Mouse (Mus musculus): ENCODE measurements around the gene Fcer1g.
"Not testable (repeated sequence)": the region's sequence is repeated elsewhere in the genome, so short reads cannot be mapped to it uniquely, and the experiment has no call there.

Gene Fcer1g

GRCm38 (mm10) chr1:171241952-171242351 lies 7.8 kb upstream of the Fcer1g start:
- not testable (repeated sequence) for DNase-seq (ENCODE audit: low read depth, low spot score)

GRCm38 (mm10) chr1:171240911-171241310 lies 6.7 kb upstream of the Fcer1g start:
- no peak for DNase-seq (ENCODE audit: low read depth, low spot score)

DNA sequence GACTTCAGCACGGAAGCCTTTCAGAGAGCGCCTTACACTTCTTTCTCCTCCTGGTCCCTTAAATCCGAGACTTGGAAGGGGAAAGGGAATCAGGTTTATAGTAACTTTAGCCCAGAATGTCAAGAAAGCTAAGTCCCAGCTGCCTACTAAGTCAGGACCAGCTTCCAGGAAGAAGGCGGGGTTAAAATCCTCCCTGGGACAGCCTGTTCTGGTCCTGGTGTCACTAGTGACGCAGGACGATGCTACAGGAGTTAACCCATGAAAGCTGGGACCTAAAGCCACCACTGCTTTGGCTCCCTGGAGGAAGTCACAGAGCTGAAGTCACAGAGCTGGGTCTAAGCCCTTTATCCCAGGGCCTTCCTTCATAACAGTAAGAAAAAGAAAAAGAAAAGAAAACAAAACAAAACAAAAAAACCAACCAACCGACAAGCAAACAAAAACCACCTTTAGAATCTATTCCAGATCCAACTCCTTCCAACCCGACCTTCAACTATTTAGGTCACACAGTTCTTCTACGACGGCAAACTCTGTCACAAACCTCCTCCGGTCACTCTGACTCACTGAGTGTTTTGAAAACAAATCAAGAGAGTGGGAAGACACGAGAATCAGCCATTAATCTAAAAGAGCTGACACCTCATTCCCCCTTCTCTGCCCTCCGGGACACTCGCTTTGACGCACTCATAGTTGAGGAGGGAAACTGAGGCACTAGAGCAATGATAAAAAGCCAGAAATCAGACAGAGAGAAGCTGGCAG lies 6.0 kb upstream of the Fcer1g start:
- no peak for DNase-seq (ENCODE audit: low read depth, low spot score)

- peak; percentile 84 for DNase-seq (ENCODE audit: low read depth, low spot score)
Measured at GRCm38 (mm10) chr1:171238463-171238862, 4.3 kb upstream of the Fcer1g start.

DNA sequence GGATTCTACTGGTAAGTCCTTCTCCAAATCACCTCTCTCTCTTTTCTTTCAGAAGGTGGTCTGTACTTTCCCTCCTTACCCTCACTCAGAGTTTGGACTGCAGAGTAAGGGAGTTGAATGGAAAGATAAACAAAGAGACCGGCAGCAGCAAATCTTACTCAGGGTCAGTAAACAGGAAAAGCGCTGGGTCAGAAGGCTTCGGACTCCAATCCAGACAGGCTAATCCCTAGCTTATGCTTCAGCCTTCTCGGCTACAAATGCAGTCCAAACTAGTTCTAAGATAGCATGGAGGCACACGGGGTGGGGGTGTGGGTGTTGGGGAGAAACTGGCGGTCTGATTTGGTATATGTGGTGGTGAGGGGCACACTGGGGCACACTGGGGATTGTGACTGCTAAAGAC lies 3.3 kb upstream of the Fcer1g start:
- no peak for DNase-seq (ENCODE audit: low read depth, low spot score)

- DNase-seq (ENCODE audit: low read depth, low spot score), result no peak
Measured at GRCm38 (mm10) chr1:171235791-171236190, 1.6 kb upstream of the Fcer1g start.

DNA sequence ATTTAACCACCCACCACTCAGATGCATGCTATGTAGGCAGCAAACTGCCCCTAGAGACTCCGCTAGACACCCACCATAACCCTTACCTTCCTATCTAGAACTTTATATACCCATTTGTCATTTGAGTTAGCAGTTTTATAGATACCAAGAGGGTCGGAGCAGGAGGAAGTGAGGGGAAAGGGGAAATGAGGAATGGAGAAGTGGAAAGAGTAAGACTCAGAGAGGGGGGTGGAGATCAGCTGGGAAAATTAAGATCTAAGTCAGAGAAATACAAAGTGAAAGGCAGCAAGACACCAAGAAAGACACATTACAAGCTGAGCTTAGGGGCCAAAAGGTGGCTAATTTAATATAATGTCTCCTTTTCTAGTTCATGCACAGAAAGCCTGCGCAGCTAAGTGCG lies 373 bp upstream of the Fcer1g start:
- no peak for DNase-seq (ENCODE audit: low read depth, low spot score)

- DNase-seq (ENCODE audit: low read depth, low spot score), result no peak
Measured at GRCm38 (mm10) chr1:171232800-171233730, 1.1 kb downstream of the Fcer1g start.

DNA sequence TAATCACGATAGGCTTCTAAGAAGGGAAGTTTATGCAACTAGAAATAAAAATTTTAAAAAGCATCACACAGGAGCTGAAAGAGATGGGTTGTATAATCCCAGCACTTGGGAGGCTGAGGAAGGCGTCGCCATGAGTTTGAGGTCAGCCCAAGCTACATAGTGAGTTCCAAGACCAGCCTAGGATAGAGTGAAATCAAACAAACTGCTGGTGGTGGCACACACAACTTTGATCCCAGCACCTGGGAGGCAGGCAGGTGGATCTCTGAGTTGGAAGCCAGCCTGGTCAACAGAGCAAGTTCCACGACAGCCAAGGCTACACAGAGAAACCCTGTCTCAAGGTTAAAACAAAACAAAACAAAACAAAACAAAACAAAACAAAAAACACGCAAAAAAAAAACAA lies 1.8 kb downstream of the Fcer1g start:
- DNase-seq (ENCODE audit: low read depth, low spot score), result no peak

DNA sequence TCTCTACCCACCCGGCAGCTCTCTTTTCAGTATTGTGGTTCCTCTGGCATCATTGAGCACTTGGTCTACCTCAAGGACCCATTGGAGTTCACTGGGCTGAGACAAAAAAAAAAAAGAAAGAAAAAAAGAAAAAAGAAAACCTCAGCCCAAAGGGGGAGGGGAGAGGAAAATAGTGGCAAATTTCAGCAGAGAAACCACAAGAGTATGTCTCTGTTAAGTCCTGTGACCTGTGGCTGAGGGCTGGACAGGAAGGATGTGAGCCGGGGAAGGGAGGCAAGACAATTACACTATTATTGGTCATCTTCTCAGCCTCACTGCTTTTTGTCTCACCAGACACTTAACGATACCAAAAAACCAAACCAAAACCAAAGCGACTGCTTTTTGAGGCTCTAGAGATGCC lies 2.3 kb downstream of the Fcer1g start:
- DNase-seq (ENCODE audit: low read depth, low spot score), result no peak

- peak; percentile 49 for DNase-seq (ENCODE audit: low read depth, low spot score)
Measured at GRCm38 (mm10) chr1:171230215-171230614, 4.0 kb downstream of the Fcer1g start.

GRCm38 (mm10) chr1:171229750-171230149 lies 4.4 kb downstream of the Fcer1g start:
- DNase-seq (ENCODE audit: low read depth, low spot score), result no peak

- no peak for DNase-seq (ENCODE audit: low read depth, low spot score)
Measured at GRCm38 (mm10) chr1:171227879-171228278, 6.3 kb downstream of the Fcer1g start.

DNA sequence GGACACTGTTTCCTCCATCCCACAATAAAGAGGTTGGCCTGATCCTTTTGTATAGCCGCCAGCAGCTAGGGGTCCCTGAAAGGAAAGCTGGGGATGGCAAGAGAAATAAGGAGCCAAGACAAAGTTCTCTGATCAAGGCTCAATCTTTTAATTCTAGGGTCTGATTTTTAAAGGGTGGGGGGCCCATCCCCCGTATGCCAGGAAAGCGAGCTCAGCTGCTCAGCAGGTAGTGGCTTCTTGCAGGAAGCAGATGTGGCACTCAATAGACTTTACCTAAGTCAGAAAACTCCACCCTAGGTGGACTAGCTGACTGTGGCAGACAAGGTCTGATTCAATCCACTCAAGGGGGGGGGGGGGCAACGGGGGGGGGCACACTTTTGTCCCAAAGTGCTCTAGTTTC lies 7.4 kb downstream of the Fcer1g start:
- no peak for DNase-seq (ENCODE audit: low read depth, low spot score)

- no peak for DNase-seq (ENCODE audit: low read depth, low spot score)
Measured at GRCm38 (mm10) chr1:171224857-171225256, 9.3 kb downstream of the Fcer1g start, which contains the start of gene Apoa2. Gene Apoa2 (plus strand): TSS chr1:171225054.

DNA sequence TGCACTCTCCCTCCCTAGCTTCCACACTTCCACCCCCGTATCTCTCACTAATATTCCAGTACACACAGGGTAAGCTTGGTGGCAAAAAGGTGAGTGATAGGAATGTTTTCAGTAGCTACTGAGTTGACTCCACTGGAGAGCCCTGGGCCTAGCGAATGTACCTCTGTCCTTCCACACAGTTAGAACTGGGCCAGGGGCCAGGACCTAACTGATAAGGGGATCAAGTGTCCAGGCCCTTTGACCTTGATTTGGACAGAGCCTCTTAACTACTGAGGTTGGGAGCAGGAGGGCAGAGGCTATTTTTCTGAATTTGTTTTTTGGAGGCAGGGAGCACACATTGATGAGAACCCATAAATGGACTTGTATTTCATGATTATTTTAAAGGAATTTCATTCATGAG lies 10.4 kb downstream of the Fcer1g start:
- DNase-seq (ENCODE audit: low read depth, low spot score), result no peak

DNA sequence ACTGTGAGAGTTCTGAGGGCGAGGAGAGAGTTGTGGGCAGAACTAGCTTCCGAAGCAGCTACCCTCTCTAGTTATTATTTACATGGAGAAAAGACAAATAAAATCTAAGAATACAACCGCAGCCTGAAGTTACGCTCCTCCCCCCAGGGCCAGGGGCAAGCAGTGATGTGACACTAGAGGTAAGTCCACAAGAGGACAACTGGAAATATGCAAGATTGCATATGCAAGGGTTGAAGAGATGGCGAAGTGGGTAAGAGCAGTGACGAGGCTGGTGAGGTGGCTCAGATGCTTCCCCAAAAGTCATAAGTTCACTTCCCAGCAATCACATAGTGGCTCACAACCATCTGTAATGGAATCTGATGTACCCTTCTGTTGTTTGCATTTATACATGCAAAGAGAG lies 11.0 kb downstream of the Fcer1g start:
- no peak for DNase-seq (ENCODE audit: low read depth, low spot score)

DNA sequence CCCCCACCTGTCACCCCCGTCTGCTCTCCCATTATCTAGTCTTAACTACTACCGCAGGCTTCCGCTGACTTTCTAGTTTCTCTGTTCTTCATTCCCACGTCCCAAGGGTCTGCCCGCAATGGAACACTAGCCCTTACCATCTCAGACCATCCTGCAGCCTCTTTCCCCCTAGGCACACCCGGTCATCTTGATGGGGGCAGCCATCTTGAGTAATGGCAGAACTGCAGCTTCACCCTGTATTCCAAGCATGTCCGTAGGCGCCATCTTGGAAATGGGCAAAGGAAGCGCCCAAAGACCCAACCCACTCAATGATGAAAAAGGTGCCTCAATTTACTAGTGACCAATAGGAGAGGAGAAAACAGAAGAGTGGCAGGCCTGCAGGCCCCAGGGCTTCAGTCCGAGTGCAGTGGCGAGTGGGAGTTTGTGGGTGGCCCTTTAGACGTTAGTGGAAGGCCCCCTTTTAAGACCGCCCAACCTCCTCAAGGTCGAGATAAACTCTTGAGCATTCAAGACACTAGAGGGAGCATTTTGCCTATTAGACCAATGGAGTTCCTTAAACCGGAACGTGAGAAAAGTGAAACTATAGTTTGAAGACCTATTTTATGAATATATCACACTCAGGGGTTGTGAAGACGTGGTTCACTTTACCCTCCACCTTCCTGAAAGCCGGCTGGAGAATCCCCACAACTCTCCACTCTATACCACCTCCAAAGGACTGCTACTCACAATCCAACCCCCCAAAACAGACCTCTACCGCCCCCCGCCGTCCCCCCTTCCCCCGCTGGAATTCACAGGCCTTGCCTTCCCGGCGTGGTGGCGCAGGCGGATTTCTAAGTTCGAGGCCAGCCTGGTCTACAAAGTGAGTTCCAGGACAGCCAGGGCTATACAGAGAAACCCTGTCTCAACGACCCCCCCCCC lies 11.7 kb downstream of the Fcer1g start, which contains the start of gene Tomm40l:
Gene Tomm40l (minus strand): TSS at position 277 of the 918 bp plus-strand sequence.
- DNase-seq (ENCODE audit: low read depth, low spot score), result peak; percentile 100

DNA sequence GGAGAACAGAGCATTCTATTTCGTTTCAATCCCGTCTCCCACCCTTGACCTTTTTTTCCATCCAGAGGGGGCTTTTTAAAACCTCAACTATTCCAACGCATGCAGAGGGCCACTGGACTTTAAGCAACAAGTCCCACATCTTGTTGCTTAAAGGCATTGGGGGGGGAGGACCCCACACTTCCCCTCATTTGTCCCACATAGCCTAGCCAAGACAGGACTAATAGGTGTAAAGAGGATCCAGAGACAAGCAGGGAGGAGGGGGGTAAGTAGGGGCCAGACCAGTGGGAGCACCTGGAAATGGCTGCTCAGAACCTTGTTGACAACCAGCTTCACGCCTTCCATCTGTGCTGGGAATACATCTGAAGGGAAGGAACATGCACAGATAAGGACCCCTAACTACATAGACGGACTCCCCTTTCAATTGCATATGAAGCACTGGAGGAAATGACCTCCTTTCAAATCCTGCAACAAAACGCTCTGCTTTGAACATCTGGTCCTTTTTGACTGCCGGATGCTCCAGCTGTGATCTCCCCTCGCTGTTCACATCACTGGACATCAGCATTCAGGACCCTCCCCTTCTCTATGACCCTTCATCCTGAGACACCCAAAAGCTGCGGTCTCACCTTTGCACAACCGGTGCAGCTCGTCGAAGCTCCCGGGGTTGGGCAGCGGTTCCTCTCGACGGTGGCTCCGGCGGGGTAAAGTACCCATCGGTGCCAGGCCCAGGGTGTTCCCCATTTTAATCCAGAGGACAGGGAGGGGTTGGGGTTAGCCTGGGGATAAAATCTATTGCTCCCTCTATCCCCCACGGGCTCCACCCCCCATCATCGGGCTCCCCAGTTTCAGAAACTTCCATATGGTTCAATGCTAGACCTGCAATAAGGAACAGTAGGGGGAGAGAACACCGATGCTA lies 12.6 kb downstream of the Fcer1g start:
- peak; percentile 49 for DNase-seq (ENCODE audit: low read depth, low spot score)

GRCm38 (mm10) chr1:171220871-171221270 lies 13.3 kb downstream of the Fcer1g start:
- DNase-seq (ENCODE audit: low read depth, low spot score), result peak; percentile 89

Measured in R1 (cell line).